Mouse (Mus musculus): ENCODE measurements around the gene Cacna2d2.

- no peak for TF ChIP-seq CTCF (IDR thresholded peaks at IDR 0.05; ENCODE audit: low read depth)
- no peak for TF ChIP-seq EP300 (optimal IDR thresholded peaks at IDR 0.05)
Observed at GRCm38 (mm10) chr9:107424485-107425175, 25.2 kb downstream of the Cacna2d2 start.

All from stomach, postnatal 0 days (tissue).